Mouse (Mus musculus): ENCODE results near the gene Sphk1.
"Not testable (repeated sequence)": the region's sequence is repeated elsewhere in the genome, so short reads cannot be mapped to it uniquely, and the experiment has no call there.

Gene Sphk1

GRCm38 (mm10) chr11:116530187-116531147, at the start of gene Sphk1:
Gene Sphk1 (plus strand): TSS chr11:116530925.
- no peak for DNase-seq

GRCm38 (mm10) chr11:116480975-116481374, 49.8 kb upstream of the Sphk1 start:
- no peak for DNase-seq

- no peak for DNase-seq
Observed at GRCm38 (mm10) chr11:116481776-116482175, 48.9 kb upstream of the Sphk1 start.

GRCm38 (mm10) chr11:116484261-116484660, 46.5 kb upstream of the Sphk1 start:
- DNase-seq, result no peak

GRCm38 (mm10) chr11:116488207-116488606, 42.5 kb upstream of the Sphk1 start:
- no peak for DNase-seq

GRCm38 (mm10) chr11:116488693-116489375, 41.9 kb upstream of the Sphk1 start:
- no peak for DNase-seq

- DNase-seq, result no peak
Observed at GRCm38 (mm10) chr11:116489771-116490231, 40.9 kb upstream of the Sphk1 start.

GRCm38 (mm10) chr11:116490232-116491107, 40.3 kb upstream of the Sphk1 start:
- peak; percentile 89 for DNase-seq

GRCm38 (mm10) chr11:116491338-116491737, 39.4 kb upstream of the Sphk1 start:
- DNase-seq, result no peak

- DNase-seq, result not testable (repeated sequence)
Observed at GRCm38 (mm10) chr11:116492507-116492906, 38.2 kb upstream of the Sphk1 start.

- no peak for DNase-seq
Observed at GRCm38 (mm10) chr11:116493191-116493590, 37.5 kb upstream of the Sphk1 start.

GRCm38 (mm10) chr11:116493795-116494252, 36.9 kb upstream of the Sphk1 start, which contains the start of gene Prpsap1:
Gene Prpsap1 (minus strand): TSS chr11:116494202.
- DNase-seq, result no peak

- peak; percentile 86 for DNase-seq
Observed at GRCm38 (mm10) chr11:116494474-116495174, 36.1 kb upstream of the Sphk1 start.

- no peak for DNase-seq
Observed at GRCm38 (mm10) chr11:116497313-116497712, 33.4 kb upstream of the Sphk1 start.

- no peak for DNase-seq
Observed at GRCm38 (mm10) chr11:116498596-116498995, 32.1 kb upstream of the Sphk1 start.

- DNase-seq, result no peak
Observed at GRCm38 (mm10) chr11:116499018-116499417, 31.7 kb upstream of the Sphk1 start.

GRCm38 (mm10) chr11:116501005-116501746, 29.5 kb upstream of the Sphk1 start:
- DNase-seq, result peak; percentile 31

GRCm38 (mm10) chr11:116504516-116504915, 26.2 kb upstream of the Sphk1 start:
- no peak for DNase-seq

- no peak for DNase-seq
Observed at GRCm38 (mm10) chr11:116505573-116505972, 25.2 kb upstream of the Sphk1 start.

GRCm38 (mm10) chr11:116506151-116506875, 24.4 kb upstream of the Sphk1 start:
- no peak for DNase-seq
